Mouse (Mus musculus) hindbrain, embryonic 14.5 days (tissue): ENCODE measurements at regions not wholly inside any gene's neighbourhood (a gene's known extent, or its start where the extent isn't known, plus 50 kb on each side); places are given as distances from the start of the nearest gene placed in this dataset.

Experiments used
- ATAC-seq: fragments of 200-750 bp; cut with Nextera tagmentation; 2 replicates; pipeline ENCODE4 v1.8.0; 2017; ENCODE audit warnings: moderate number of reproducible peaks, mild to moderate bottlenecking, moderate TSS enrichment, moderate library complexity; ENCODE audit not compliant: low FRiP score
- DNase-seq: peaks from one replicate; pipeline ENCODE4 v3.0.0-alpha.2; 2015; ENCODE audit warnings: low spot score
- H3K27ac ChIP-seq: fragments of 300-500 bp; sonication (generic); 2 replicates; pipeline ENCODE4 v1.5.1; 2014; ENCODE audit warnings: mild to moderate bottlenecking, moderate library complexity
- H3K27me3 ChIP-seq: fragments of 300-500 bp; sonication (generic); 2 replicates; pipeline ENCODE4 v1.6.1; 2014; ENCODE audit warnings: mild to moderate bottlenecking, low read length, mixed read lengths; ENCODE audit not compliant: control insufficient read depth, insufficient read depth
- H3K36me3 ChIP-seq: fragments of 300-500 bp; sonication (generic); replicated peaks from 2 replicates; pipeline ENCODE4 v1.6.1; 2014; ENCODE audit not compliant: control insufficient read depth, insufficient read depth
- H3K4me1 ChIP-seq: fragments of 300-500 bp; sonication (generic); replicated peaks from 2 replicates; pipeline ENCODE4 v1.6.1; 2014; ENCODE audit warnings: antibody characterized with exemption, low read length, mixed read lengths; ENCODE audit not compliant: control insufficient read depth, insufficient read depth
- H3K4me2 ChIP-seq: fragments of 300-500 bp; sonication (generic); replicated peaks from 2 replicates; pipeline ENCODE4 v1.6.1; 2014; ENCODE audit warnings: mild to moderate bottlenecking, moderate library complexity
- H3K4me3 ChIP-seq: fragments of 300-500 bp; sonication (generic); replicated peaks from 2 replicates; pipeline ENCODE4 v1.5.1; 2014; ENCODE audit warnings: mild to moderate bottlenecking, low read length
- H3K9ac ChIP-seq: fragments of 300-500 bp; sonication (generic); 2 replicates; pipeline ENCODE4 v1.6.1; 2014
- H3K9me3 ChIP-seq: fragments of 300-500 bp; sonication (generic); 2 replicates; pipeline ENCODE4 v1.6.1; 2016; ENCODE audit warnings: low read length; ENCODE audit not compliant: control insufficient read depth
- WGBS: fragments of 180-500 bp; shearing (Covaris S2); extraction: QIAGEN DNeasy Blood & Tissue Kit; methylation state at CpG from one replicate; pipeline ENCODE4 v1.1.7; 2014; 5-methylcytosine and 5-hydroxymethylcytosine counted together

DNA sequence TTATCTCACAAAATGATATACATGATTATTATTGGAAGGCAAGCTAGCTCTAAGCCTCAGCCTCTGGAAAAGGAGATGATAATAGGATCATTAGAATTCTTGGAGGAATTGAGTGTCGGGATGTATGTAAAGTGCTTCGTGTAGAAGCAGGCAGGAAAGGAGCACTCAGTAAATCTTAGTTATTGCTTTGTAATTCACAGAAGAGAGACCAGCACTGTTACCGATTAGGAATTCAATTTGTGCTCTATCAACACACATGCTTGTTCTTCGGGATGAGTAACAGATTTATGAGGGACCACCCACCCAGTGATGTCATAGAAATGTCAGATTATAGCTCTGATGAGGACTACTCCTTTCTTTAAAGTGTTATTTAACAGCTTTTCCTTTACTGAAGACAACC, 57.4 kb upstream of the Rnd3 start:
- no peaks in the 10 kb centered on the region for H3K4me1 ChIP-seq
- H3K27me3 ChIP-seq: no peaks in the 10 kb centered on the region
- no peak for DNase-seq
- ATAC-seq: no peak
- H3K9ac ChIP-seq: no peak overlapping the region
- H3K27ac ChIP-seq: no peak overlapping the region
- H3K4me3 ChIP-seq: no peak overlapping the region
- H3K9me3 ChIP-seq: no peaks in the 10 kb centered on the region
- no peaks in the 10 kb centered on the region for H3K36me3 ChIP-seq
- H3K4me2 ChIP-seq: no peak overlapping the region
- WGBS: 36% methylated on average over 4 of the region's 4 CpGs
